8 mouse cellular contexts compared by ENCODE assay signal in genomic region chr4:129672878-129673449, GRCm38 (mm10). TPM values are rescaled to one million over a fixed set of nuclear protein-coding genes. Genes with fewer than 3 reads are reported as not detected.
DNase-seq lines count a peak whose midpoint lies in the region; ATAC-seq and TF ChIP-seq lines count a peak whose summit lies in the region.

No protein-coding gene starts in this region.

- peaks cover 7% of the 10 kb centered on the region for H3K4me1 ChIP-seq in lung, embryonic 14.5 days (ENCODE audit: insufficient read depth)
- H3K4me1 ChIP-seq in embryonic fibroblast, embryonic 13.5 days (ENCODE audit: control insufficient read depth, insufficient read depth, low read length) = peaks cover 7% of the 10 kb centered on the region
- peaks cover 16% of the 10 kb centered on the region for H3K4me1 ChIP-seq in limb, embryonic 13.5 days
- H3K4me1 ChIP-seq in olfactory bulb, adult 2 months (ENCODE audit: control insufficient read depth, insufficient read depth, low read length) = no peaks in the 10 kb centered on the region

- peak overlapping the region; percentile 94; the same call in 1 of the 2 replicates for H3K27ac ChIP-seq in lung, embryonic 14.5 days (ENCODE audit: low read depth)
- peak overlapping the region; percentile 12 for H3K27ac ChIP-seq in embryonic fibroblast, embryonic 13.5 days (ENCODE audit: insufficient read depth, low read length)
- H3K27ac ChIP-seq in limb, embryonic 13.5 days = peak overlapping the region; percentile 95
- H3K27ac ChIP-seq in olfactory bulb, adult 2 months (ENCODE audit: insufficient read depth, low read depth, low read length) = peak overlapping the region; percentile 57

- no peak for TF ChIP-seq CTCF in lung, embryonic 14.5 days (IDR thresholded peaks at IDR 0.05; ENCODE audit: low read depth)
- TF ChIP-seq CTCF in embryonic fibroblast, embryonic 13.5 days (IDR thresholded peaks at IDR 0.05; ENCODE audit: borderline replicate concordance, insufficient read depth, low read length) = no peak
- TF ChIP-seq CTCF in olfactory bulb, adult 2 months (IDR thresholded peaks at IDR 0.05; ENCODE audit: insufficient read depth, low read depth, low read length) = no peak

- WGBS in lung, embryonic 14.5 days = 2% methylated on average over 10 of the region's 10 CpGs
- WGBS in limb, embryonic 13.5 days = 9% methylated on average over 10 of the region's 10 CpGs
- 4% methylated on average over 10 of the region's 10 CpGs for WGBS in olfactory bulb, adult 2 months

- peak; percentile 1 for DNase-seq in lung, embryonic 14.5 days
- DNase-seq in lung, postnatal 10 days = no peak
- DNase-seq in testis, postnatal 14 days (ENCODE audit: low spot score) = no peak
- DNase-seq in cerebellum, postnatal 4 days (ENCODE audit: low spot score in 2 of 2) = no peak
- no peak for DNase-seq in spleen, postnatal 36 days (ENCODE audit: low spot score in 2 of 2)

- peak overlapping the region; percentile 91 for H3K4me2 ChIP-seq in lung, embryonic 14.5 days
- peak overlapping the region; percentile 84 for H3K4me2 ChIP-seq in limb, embryonic 13.5 days (replicated peaks)

- ATAC-seq in lung, embryonic 14.5 days (ENCODE audit: insufficient read depth) = 0 out of 2 replicates have a peak, but pooled peaks have one; percentile 1
- no peak for ATAC-seq in limb, embryonic 13.5 days (ENCODE audit: low FRiP score, low read depth)

- H3K9ac ChIP-seq in lung, embryonic 14.5 days = peak overlapping the region; percentile 96
- H3K9ac ChIP-seq in limb, embryonic 13.5 days = peak overlapping the region; percentile 96

- H3K36me3 ChIP-seq in lung, embryonic 14.5 days (ENCODE audit: insufficient read depth) = peaks cover 32% of the 10 kb centered on the region
- peaks cover 28% of the 10 kb centered on the region for H3K36me3 ChIP-seq in limb, embryonic 13.5 days

- H3K9me3 ChIP-seq in lung, embryonic 14.5 days (ENCODE audit: low read depth, low read length) = no peaks in the 10 kb centered on the region
- no peaks in the 10 kb centered on the region for H3K9me3 ChIP-seq in limb, embryonic 13.5 days

- no peaks in the 10 kb centered on the region for H3K27me3 ChIP-seq in lung, embryonic 14.5 days (ENCODE audit: insufficient read depth, low read length)
- no peaks in the 10 kb centered on the region for H3K27me3 ChIP-seq in limb, embryonic 13.5 days

- peak overlapping the region; percentile 87 for H3K4me3 ChIP-seq in lung, embryonic 14.5 days (ENCODE audit: low read depth, low read length)
- H3K4me3 ChIP-seq in embryonic fibroblast, embryonic 13.5 days (ENCODE audit: insufficient read depth, low read length) = peak overlapping the region; percentile 87
- H3K4me3 ChIP-seq in limb, embryonic 13.5 days = peak overlapping the region; percentile 95
- H3K4me3 ChIP-seq in olfactory bulb, adult 2 months (ENCODE audit: insufficient read depth, low read depth, low read length) = peak overlapping the region; percentile 63

- peak; percentile 0; the same call in 1 of the 2 replicates for TF ChIP-seq POLR2A in embryonic fibroblast, embryonic 13.5 days (IDR thresholded peaks at IDR 0.05; ENCODE audit: low read depth, low read length)
- no peak for TF ChIP-seq POLR2A in olfactory bulb, adult 2 months (IDR thresholded peaks at IDR 0.05; ENCODE audit: insufficient read depth, low read depth, low read length)

RNA-seq across cellular contexts. Expression of gene Kpna6, which starts 0.4 kb away (rescaled TPM):
- 12.3 and 14.9 TPM in 2 replicates for polyA plus RNA-seq in lung, embryonic 14.5 days (2014; fragmentation: Nextera tagmentation; extraction: Ambion mirVana)
- polyA plus RNA-seq in embryonic fibroblast, embryonic 13.5 days (2011; ENCODE audit: insufficient read length, low read depth, missing spikeins) = 80.7 and 84.3 TPM in 2 replicates
- polyA plus RNA-seq in limb, embryonic 13.5 days (2015; fragmentation: Nextera tagmentation; extraction: Ambion mirVana) = 15.0 and 17.4 TPM in 2 replicates
- not detected in 2 replicates for polyA plus RNA-seq in olfactory bulb, adult 2 months (2012; ENCODE audit: insufficient read depth, insufficient read length, low replicate concordance, missing spikeins)

RNA-seq across cellular contexts. Expression of gene Tmem39b, which starts 23.7 kb away (rescaled TPM):
- polyA plus RNA-seq in lung, embryonic 14.5 days (2014; fragmentation: Nextera tagmentation; extraction: Ambion mirVana) = 28.7 TPM in 2 replicates
- 15.4 and 19.1 TPM in 2 replicates for polyA plus RNA-seq in embryonic fibroblast, embryonic 13.5 days (2011; ENCODE audit: insufficient read length, low read depth, missing spikeins)
- 14.4 and 16.1 TPM in 2 replicates for polyA plus RNA-seq in limb, embryonic 13.5 days (2015; fragmentation: Nextera tagmentation; extraction: Ambion mirVana)
- not detected in 2 replicates for polyA plus RNA-seq in olfactory bulb, adult 2 months (2012; ENCODE audit: insufficient read depth, insufficient read length, low replicate concordance, missing spikeins)

RNA-seq across cellular contexts. Expression of gene Txlna, which starts 32.1 kb away (rescaled TPM):
- polyA plus RNA-seq in lung, embryonic 14.5 days (2014; fragmentation: Nextera tagmentation; extraction: Ambion mirVana) = 100 and 109 TPM in 2 replicates
- polyA plus RNA-seq in embryonic fibroblast, embryonic 13.5 days (2011; ENCODE audit: insufficient read length, low read depth, missing spikeins) = 52.8 and 56.2 TPM in 2 replicates
- 97.5 and 102 TPM in 2 replicates for polyA plus RNA-seq in limb, embryonic 13.5 days (2015; fragmentation: Nextera tagmentation; extraction: Ambion mirVana)
- polyA plus RNA-seq in olfactory bulb, adult 2 months (2012; ENCODE audit: insufficient read depth, insufficient read length, low replicate concordance, missing spikeins) = not detected in 2 replicates

RNA-seq across cellular contexts. Expression of gene Ccdc28b, which starts 49.2 kb away (rescaled TPM):
- polyA plus RNA-seq in lung, embryonic 14.5 days (2014; fragmentation: Nextera tagmentation; extraction: Ambion mirVana) = 43.9 and 46.3 TPM in 2 replicates
- 11.7 and 13.6 TPM in 2 replicates for polyA plus RNA-seq in embryonic fibroblast, embryonic 13.5 days (2011; ENCODE audit: insufficient read length, low read depth, missing spikeins)
- polyA plus RNA-seq in limb, embryonic 13.5 days (2015; fragmentation: Nextera tagmentation; extraction: Ambion mirVana) = 48.5 and 51.7 TPM in 2 replicates
- not detected in 2 replicates for polyA plus RNA-seq in olfactory bulb, adult 2 months (2012; ENCODE audit: insufficient read depth, insufficient read length, low replicate concordance, missing spikeins)

RNA-seq across cellular contexts. Expression of gene Iqcc, which starts 54.1 kb away (rescaled TPM):
- 23.6 and 25.8 TPM in 2 replicates for polyA plus RNA-seq in lung, embryonic 14.5 days (2014; fragmentation: Nextera tagmentation; extraction: Ambion mirVana)
- polyA plus RNA-seq in embryonic fibroblast, embryonic 13.5 days (2011; ENCODE audit: insufficient read length, low read depth, missing spikeins) = 19.5 TPM in 2 replicates
- 28.6 and 30.2 TPM in 2 replicates for polyA plus RNA-seq in limb, embryonic 13.5 days (2015; fragmentation: Nextera tagmentation; extraction: Ambion mirVana)
- not detected in 2 replicates for polyA plus RNA-seq in olfactory bulb, adult 2 months (2012; ENCODE audit: insufficient read depth, insufficient read length, low replicate concordance, missing spikeins)

Comparison
In these comparisons a context has a peak if more than half of its experiments do, and no peak if none do; other contexts are left out.
1. H3K27ac ChIP-seq: peak in every context shown above with its lines; median percentile 95 in limb, embryonic 13.5 days; 94 in lung, embryonic 14.5 days; 57 in olfactory bulb, adult 2 months; 12 in embryonic fibroblast, embryonic 13.5 days.
2. RNA of gene Tmem39b, which starts 23.7 kb away (polyA plus RNA-seq): 28.7 TPM in lung, embryonic 14.5 days, 15.4 to 19.1 TPM in embryonic fibroblast, embryonic 13.5 days and 14.4 to 16.1 TPM in limb, embryonic 13.5 days; not detected in olfactory bulb, adult 2 months; every median in the first group is over 10 times any median in the second.
3. Peak in every context shown above with its lines, with median percentiles within 50 percentile points of each other: H3K4me3 ChIP-seq.